Mouse (Mus musculus): ENCODE results near the gene Zbtb20.

DNA sequence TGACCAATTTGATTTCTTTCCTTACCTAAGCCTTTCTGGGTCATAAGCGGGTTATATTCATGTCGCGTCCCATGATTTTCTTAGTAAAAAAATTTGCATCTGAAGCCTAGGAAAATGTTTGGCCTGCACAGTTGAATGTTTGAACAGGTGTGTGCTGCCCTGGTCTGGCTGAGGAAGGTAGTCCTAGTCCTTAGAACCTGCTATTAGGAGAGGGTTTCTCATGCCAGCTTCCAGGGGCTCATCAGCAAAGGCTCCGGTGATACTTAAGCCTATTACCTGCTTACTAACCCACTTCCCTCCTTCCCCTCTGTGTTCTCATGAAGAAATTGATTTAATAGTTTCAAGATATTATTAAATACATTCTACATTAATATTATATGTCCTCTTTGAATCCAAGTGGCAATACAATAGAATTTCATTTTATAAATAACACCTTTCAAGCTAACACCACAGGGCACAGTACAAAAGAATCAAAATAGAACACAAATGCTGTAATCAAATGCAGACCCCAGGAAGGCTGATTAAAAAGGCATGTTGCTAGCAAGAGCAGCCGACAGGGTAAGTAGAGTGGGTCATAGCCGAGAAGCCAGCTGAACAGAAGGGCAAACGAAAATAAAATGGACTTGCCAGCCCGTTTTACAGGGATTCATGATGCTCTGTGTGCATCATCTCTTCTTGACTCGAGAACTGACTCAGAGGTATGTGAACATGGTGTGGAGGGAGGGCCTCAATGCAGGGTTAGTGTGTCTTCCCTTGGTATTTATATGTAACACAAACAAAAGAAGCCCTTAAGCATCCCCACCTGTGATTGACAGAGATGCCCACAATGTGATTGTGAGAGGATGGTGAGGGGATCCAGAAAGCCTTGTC is 480.3 kb downstream of the Zbtb20 start:
- TF ChIP-seq CTCF (IDR thresholded peaks at IDR 0.05; ENCODE audit: low read depth): no peak
- no peak for TF ChIP-seq EP300 (IDR thresholded peaks at IDR 0.05; ENCODE audit: low read depth)

Data from heart, postnatal 0 days (tissue).